Mouse (Mus musculus) heart, adult 2 months (tissue): Measurements from ENCODE around the gene Lpcat2.

ENCODE experiments used
- CTCF ChIP-seq: fragments of 200-600 bp; IDR thresholded peaks from 2 replicates; pipeline ENCODE4 v1.8.1; 2022; ENCODE audit warnings: antibody characterized with exemption, mild to moderate bottlenecking, moderate library complexity
- EP300 ChIP-seq: fragments of 200-500 bp; IDR thresholded peaks from 2 replicates; pipeline ENCODE4 v1.6.1; 2011; ENCODE audit warnings: low read depth, low read length, control low read depth; ENCODE audit not compliant: insufficient read depth
- POLR2A ChIP-seq: fragments of 200-500 bp; IDR thresholded peaks from 2 replicates; pipeline ENCODE4 v1.6.1; 2011; ENCODE audit warnings: mild to moderate bottlenecking, low read depth, low read length, control low read depth; ENCODE audit not compliant: insufficient read depth

DNA sequence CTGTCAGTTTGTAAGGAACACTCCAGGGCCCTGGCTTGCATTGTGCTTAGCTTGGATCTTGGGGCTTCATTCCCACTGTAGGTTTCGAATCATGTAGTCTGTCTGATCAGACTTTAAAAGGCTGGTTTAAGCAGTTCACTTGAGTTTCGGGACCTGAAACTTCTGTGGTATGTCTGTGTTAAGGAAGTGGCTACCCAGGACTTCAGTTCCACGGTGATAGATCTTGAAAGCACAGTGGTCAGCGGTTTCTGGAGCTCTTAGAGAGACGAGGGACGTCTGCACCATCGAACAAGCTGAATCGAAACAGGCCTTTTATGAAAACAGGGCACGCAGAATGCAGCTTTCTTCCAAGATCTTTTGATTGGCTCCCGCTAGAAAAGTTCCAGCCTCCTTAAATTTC is 20.7 kb downstream of the Lpcat2 start:
- TF ChIP-seq CTCF (no peak), POLR2A (no peak), EP300 (no peak)
